Mouse (Mus musculus) cerebellum, adult 2 months (tissue): ENCODE results near the gene Hyal2. TPM values are rescaled to one million over a fixed set of nuclear protein-coding genes. Genes with fewer than 3 reads are reported as not detected.
A peak's percentile ranks its signal among the peaks of the same experiment; 100 is the strongest.
"Not testable (repeated sequence)": the region's sequence is repeated elsewhere in the genome, so short reads cannot be mapped to it uniquely, and the experiment has no call there.

ENCODE experiments used
- DNase-seq, 2 experiments: peaks; one replicate each; pipeline ENCODE4 v3.0.0; 2021
- H3K27ac ChIP-seq: fragments of 200-500 bp; 2 replicates; pipeline ENCODE4 v1.5.1; 2012; ENCODE audit warnings: low read length, control low read depth, inconsistent platforms; ENCODE audit not compliant: insufficient read depth
- H3K27me3 ChIP-seq: fragments of 200-500 bp; 2 replicates; pipeline ENCODE4 v1.6.1; 2012; ENCODE audit warnings: inconsistent platforms, mild to moderate bottlenecking, low read length, moderate library complexity; ENCODE audit not compliant: control insufficient read depth, insufficient read depth
- H3K4me1 ChIP-seq: fragments of 200-500 bp; 2 replicates; pipeline ENCODE4 v1.6.1; 2011; ENCODE audit warnings: low read length; ENCODE audit not compliant: control insufficient read depth, insufficient read depth
- H3K4me3 ChIP-seq: fragments of 200-500 bp; replicated peaks from 2 replicates; pipeline ENCODE3; 2011; ENCODE audit warnings: mild to moderate bottlenecking, low read depth, low read length, control low read depth; ENCODE audit not compliant: insufficient read depth
- CTCF ChIP-seq: fragments of 200-500 bp; IDR thresholded peaks from 2 replicates; pipeline ENCODE4 v1.5.1; 2011; ENCODE audit warnings: low read depth, mild to moderate bottlenecking, control low read depth, low read length, moderate library complexity, borderline replicate concordance; ENCODE audit not compliant: insufficient read depth
- POLR2A ChIP-seq: fragments of 200-500 bp; IDR thresholded peaks from 2 replicates; pipeline ENCODE4 v1.6.1; 2011; ENCODE audit warnings: low read length, control low read depth, borderline replicate concordance; ENCODE audit not compliant: insufficient read depth
- WGBS: fragments of 180-500 bp; shearing (Covaris S2); methylation state at CpG from one replicate; pipeline ENCODE4 v1.1.7; 2018; 5-methylcytosine and 5-hydroxymethylcytosine counted together
- polyA plus RNA-seq: library from polyadenylated mRNA; depleted of rRNA; stranded (reverse); fragments of >200 nt; gene quantifications from 2 replicates; pipeline ENCODE4 v1.2.3, GENCODE M21; 2012

Hyal2 gene
- polyA plus RNA-seq, 1 experiment, result 11.9 TPM

DNA sequence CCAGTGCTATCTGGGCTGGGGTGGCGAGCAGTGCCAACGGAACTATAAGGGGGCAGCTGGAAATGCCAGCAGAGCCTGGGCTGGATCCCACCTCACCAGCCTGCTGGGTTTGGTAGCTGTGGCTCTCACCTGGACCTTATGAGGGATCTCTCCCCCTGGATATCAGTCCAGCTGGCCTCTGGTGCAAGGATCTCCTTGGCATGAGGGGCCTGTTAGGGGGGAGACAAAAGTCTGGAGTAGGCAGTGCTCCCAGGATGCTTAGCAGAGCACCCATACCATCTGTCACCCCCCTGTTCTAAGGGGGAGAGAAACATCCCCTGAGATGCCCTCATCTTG, 4.5 kb downstream of the Hyal2 start:
- Histone ChIP-seq H3K27ac (no peak overlapping the region), H3K27me3 (no peaks in the 10 kb centered on the region), H3K4me3 (no peak overlapping the region), H3K4me1 (peaks cover 22% of the 10 kb centered on the region)
- no peak for TF ChIP-seq POLR2A
- no peak for TF ChIP-seq CTCF
- DNase-seq, result no peak
- WGBS, result 72% methylated on average over 2 of the region's 2 CpGs

DNA sequence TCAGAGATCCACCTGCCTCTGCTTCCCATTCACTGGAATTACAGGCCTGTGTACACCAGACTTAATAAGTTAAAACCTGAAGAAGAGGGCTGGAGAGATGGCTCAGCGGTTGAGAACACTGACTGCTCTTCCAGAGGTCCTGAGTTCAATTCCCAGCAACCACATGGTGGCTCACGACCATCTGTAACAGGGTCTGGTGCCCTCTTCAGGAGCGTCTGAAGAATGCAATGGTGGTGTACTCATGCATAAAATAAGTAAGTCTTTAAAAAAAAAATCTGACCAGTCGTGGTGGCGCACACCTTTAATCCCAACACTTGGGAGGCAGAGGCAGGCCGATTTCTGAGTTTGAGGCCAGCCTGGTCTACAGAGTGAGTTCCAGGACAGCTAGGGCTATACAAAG, 6.0 kb downstream of the Hyal2 start:
- not testable (repeated sequence) for H3K4me3 ChIP-seq, DNase-seq, H3K27ac ChIP-seq, H3K27me3 ChIP-seq
- 82% methylated on average over 6 of the region's 6 CpGs for WGBS
- peaks cover 25% of the 10 kb centered on the region for H3K4me1 ChIP-seq

DNA sequence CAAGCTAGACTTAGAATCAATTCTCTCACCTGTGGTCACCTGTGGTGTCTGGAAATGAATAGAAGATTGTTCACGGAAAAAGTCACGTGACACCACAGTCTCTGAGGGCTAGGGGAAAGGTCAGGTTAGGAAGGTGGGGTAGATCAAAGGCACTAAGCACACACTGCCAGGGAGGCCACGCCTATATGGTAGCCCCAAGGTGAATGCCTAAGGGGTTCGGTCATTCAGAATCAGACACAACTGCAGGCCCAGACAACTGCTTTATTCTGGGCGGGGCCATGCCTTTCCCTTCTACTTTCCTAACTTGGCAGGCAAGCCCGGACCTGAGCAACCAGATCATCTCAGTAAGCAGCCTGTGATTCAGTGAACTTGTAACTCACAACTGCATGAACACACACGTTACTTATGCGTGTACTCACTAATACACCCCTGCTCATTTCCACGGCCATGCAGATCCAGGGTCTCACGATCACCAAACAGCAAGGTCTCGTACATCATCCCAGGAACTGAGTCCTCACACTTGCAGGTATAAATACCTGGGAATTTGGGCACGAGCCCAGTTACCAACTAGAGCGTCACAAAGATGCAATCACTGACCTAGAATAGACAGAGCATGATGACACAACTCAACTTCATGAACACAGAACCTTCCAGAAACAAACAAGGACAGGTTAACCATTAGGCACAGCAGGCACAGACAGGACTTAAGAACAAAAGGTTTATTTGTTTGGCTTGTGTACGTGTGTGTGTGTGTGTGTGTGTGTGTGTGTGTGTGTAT, 8.0 kb downstream of the Hyal2 start:
- Histone ChIP-seq H3K4me3 (no peak overlapping the region), H3K27ac (no peak overlapping the region), H3K27me3 (no peaks in the 10 kb centered on the region), H3K4me1 (peaks cover 29% of the 10 kb centered on the region)
- WGBS, result 46% methylated on average over 14 of the region's 14 CpGs
- DNase-seq, result peak in 1 of 2 experiments; percentile 56
- no peak for TF ChIP-seq CTCF
- TF ChIP-seq POLR2A, result no peak

DNA sequence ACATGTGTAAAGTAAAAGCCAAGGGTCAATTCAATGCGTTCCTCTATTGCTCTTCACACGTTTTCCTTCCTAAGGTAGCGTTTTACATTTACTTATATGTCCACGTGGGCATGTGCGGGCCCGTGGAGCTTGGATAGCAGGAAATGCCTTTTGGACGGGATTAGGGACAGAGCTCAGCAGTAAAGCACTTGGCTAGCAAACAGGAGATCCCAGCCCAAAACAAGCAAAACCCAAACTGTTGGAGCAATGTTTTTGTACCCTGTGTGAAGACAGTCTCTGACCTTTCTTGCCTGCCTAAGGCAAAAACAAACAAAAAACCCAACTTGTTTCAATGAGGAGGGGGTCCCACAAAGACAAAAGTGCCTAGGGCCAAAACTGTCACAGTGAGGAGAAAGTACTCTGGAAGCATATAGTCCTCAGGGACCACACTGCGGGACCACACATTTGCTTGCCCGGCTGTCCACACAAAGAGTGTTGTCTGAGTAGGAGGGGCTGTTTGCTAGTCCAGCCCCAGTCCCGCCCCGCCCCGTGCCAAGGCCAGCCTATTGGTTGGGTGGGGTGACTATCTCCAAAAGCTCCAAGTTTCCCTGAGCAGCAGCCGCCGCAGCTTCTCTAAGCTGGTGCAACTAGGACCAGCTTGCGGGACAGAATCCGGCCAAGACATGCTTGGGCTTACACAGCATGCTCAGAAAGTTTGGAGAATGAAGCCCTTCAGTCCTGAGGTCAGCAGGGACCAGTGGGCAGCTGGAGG, 8.8 kb downstream of the Hyal2 start, which contains the start of gene Hyal1:
Hyal1 (plus strand) TSS at position 571 of the 751 bp plus-strand sequence.
- no peak within 1 kb of the TSS for H3K27ac ChIP-seq
- peaks cover 29% of the 10 kb centered on the region for H3K4me1 ChIP-seq
- WGBS, result 15% methylated on average over 16 of the region's 16 CpGs
- no peaks in the 10 kb centered on the region for H3K27me3 ChIP-seq
- no peak within 1 kb of the TSS for H3K4me3 ChIP-seq
- TF ChIP-seq CTCF, result no peak
- no peak for TF ChIP-seq POLR2A
- DNase-seq, result peak in 1 of 2 experiments; percentile 58

DNA sequence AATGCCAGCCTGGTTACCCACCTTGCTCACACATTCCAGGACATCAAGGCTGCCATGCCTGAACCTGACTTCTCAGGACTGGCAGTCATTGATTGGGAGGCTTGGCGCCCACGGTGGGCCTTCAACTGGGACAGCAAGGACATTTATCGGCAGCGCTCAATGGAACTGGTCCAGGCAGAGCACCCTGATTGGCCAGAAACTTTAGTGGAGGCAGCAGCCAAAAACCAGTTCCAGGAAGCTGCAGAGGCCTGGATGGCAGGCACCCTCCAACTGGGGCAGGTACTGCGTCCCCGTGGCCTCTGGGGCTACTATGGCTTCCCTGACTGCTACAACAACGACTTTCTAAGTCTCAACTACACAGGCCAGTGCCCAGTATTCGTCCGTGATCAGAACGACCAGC, 10.1 kb downstream of the Hyal2 start:
- H3K27me3 ChIP-seq, result no peaks in the 10 kb centered on the region
- H3K27ac ChIP-seq, result no peak overlapping the region
- no peak for TF ChIP-seq CTCF
- TF ChIP-seq POLR2A, result no peak
- H3K4me1 ChIP-seq, result peaks cover 29% of the 10 kb centered on the region
- no peak overlapping the region for H3K4me3 ChIP-seq
- 71% methylated on average over 10 of the region's 10 CpGs for WGBS
- no peak for DNase-seq

DNA sequence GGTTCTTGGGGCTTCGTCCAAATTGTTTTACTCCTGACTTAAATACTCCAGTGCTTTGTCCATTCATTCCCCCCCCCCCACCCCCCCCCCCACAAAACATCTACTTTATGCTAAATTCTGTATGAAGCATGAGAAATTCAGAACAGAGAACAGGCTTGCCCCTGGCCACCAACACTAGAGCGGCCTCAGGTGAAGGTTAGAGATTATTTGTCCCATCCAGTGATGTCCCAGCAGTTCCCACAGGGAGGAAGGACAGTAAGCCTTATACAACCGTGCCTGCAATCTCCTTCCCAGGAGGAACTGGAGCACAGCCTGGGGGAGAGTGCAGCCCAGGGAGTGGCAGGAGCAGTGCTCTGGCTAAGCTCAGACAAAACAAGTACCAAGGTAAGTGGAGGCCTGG, 10.8 kb downstream of the Hyal2 start, which contains the start of gene Naa80:
Naa80 (plus strand) TSS at position 301 of the 400 bp plus-strand sequence.
- Histone ChIP-seq H3K27me3 (no peaks in the 10 kb centered on the region), H3K4me1 (peaks cover 29% of the 10 kb centered on the region), H3K4me3 (no peak within 1 kb of the TSS), H3K27ac (peak within 1 kb of the TSS; percentile 16; the same call in 1 of the 2 replicates)
- WGBS, result 66% methylated on average over 3 of the region's 3 CpGs
- no peak for DNase-seq
- TF ChIP-seq CTCF (no peak), POLR2A (no peak)

DNA sequence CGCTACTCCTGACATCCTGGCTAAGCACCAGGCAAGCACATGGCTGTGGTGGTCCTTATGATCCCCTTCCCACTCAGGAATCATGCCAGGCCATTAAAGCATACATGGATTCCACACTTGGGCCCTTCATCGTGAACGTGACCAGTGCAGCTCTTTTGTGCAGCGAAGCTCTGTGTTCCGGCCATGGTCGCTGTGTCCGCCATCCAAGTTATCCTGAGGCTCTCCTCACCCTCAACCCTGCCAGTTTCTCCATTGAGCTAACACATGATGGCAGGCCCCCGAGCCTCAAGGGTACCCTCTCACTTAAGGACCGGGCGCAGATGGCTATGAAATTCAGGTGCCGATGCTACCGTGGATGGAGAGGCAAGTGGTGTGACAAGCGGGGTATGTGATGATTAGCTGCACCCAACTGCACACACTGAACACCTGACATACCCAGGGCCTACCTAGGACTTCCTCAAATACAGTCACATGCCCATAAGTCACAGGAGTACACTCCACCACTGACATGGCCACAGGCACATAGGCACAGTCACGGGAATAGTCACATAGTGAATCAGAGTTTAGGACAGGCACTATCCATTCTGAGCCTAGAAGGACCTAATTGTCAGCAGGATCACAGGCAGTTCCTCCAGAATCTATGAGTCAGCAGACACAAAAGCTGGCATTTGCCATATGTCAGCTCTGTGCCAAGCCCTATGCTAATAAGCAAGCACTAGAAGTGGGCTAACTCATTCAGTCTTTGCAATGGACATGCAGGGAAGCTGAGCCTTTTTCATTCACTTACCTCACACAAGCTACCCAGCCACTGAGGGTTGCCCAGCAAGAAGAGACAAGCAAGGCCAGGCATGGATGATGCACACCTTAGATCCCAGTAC, 11.5 kb downstream of the Hyal2 start:
- H3K4me3 ChIP-seq, result no peak overlapping the region
- no peaks in the 10 kb centered on the region for H3K27me3 ChIP-seq
- peak; percentile 59 to 86 for DNase-seq
- TF ChIP-seq POLR2A (0 out of 2 replicates have a peak, but pooled peaks have one; percentile 13), CTCF (no peak)
- WGBS, result 71% methylated on average over 14 of the region's 14 CpGs
- H3K4me1 ChIP-seq, result peaks cover 29% of the 10 kb centered on the region
- peak overlapping the region; percentile 16; the same call in 1 of the 2 replicates for H3K27ac ChIP-seq
